Mouse (Mus musculus): ENCODE measurements around the gene Vstm2a.

Gene Vstm2a

DNA sequence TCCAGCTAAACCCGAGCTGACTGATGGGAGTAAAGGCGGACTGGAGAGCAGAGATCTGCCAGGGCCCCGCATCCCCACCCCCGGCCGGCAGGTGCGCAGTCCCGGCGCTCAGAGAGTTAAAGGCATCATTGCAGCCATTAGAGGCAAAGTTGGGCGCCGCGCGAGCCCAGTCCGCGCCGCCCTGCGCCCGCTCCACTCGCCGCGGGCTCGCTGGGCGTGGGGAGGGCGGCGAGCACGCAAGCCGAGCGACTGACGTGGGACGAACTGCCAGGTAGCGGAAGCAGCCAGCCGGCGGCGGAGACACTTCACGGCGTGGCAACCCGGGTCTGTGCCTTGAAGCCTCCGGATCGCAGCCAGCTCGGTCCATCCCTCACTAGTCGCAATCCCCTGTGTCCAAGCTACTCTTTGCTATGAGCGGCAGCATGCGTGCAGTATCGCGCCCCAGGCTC is at the start of gene Vstm2a:
Gene Vstm2a (plus strand): TSS at position 252 of the 449 bp plus-strand sequence.
- DNase-seq, result peak; percentile 74

DNA sequence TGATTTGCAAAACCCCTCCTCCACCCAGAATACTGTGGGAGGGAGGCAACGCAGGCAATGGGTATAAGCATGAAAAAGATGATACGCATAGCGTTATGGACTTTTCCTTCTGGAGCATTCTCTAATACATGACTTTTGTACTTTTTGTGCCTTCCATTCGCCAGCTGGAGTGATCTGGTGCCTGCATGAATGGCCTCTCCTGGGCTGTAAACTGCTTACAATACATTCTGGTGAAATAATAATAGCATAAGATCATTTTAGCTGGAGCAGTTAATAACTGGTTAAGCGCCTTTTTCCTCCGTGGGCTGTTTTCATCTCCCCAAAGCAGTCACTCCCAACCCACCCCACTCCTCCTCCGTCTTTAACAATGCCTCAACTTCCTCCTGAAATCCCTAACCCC is 513 bp upstream of the Vstm2a start:
- DNase-seq, result no peak

DNA sequence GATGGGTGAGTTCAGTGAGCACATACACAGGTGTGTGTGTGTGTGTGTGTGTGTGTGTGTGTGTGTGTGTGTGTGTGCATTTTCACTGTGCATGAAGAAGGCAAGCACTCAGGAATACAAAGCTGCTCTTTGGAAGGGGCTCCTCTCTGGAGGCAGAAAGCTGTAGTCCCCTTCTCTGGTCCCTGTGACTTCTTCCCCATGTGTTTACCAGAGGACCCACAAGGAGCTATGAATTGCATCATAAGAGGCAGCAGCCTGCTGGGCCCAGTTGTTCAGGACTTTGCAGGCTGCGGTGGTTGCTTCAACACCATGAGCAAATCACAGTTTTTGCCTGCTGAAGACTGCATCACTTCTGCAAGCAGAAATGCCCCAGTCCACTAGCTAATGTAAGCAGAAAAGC is 776 bp downstream of the Vstm2a start:
- peak; percentile 11 for DNase-seq

DNA sequence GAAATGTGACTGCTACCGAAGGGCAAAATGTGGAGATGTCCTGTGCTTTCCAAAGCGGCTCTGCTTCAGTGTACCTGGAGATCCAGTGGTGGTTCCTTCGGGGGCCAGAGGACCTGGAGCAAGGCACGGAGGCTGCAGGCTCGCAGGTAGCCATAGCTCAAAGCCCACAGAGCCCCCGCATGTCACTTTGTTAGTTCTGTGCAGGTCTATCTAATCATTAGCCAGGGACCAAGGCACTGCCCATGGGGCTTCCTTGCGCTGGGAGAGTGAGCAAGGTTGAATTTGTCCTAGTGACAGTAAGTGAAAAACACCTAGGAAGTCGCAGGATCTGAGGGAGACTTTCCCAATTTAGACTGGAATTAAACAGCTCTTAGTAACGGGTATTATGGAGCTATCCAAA is 2.4 kb downstream of the Vstm2a start:
- DNase-seq, result peak; percentile 10

- peak; percentile 73 for DNase-seq
These were observed 3.4 kb downstream of the Vstm2a start for GRCm38 (mm10) chr11:16260764-16261578.

DNA sequence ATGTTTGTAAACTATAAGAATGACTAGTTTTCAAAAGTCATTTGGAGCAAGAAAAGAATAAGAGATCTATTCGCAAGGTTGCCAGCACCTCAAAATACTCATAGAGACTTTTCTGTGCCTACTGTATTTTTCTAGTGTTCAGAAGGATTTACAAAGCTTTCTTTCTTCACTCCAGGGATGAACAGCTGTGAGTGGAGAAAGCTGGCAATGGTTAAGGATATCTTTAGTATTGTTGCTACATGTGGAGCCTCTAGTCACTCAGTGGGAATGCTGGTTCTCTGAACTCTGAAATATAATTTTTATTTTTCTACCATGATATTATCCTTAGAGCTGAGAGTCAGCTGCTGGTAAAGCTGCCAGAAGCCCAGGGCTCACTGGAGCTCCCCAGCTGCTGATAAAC is 10.9 kb downstream of the Vstm2a start:
- no peak for DNase-seq

DNA sequence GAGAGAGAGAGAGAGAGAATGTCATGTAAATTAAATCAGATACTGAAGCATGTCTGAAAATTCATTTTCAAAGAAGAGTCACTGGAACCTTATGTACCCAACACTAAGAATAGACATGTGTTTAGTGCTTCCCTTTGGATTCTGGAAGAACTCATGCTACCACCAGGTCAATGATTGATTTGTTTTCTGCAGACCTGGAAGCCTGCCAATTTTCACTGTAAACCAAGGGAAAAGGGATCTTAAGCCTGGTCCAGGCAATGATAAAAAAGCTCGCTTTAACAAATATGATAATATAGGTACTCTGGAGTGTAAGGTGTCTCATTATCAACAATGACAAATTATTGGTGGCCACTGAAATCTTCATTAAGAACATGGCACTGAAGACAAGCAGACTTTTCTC is 32.9 kb downstream of the Vstm2a start:
- no peak for DNase-seq

DNA sequence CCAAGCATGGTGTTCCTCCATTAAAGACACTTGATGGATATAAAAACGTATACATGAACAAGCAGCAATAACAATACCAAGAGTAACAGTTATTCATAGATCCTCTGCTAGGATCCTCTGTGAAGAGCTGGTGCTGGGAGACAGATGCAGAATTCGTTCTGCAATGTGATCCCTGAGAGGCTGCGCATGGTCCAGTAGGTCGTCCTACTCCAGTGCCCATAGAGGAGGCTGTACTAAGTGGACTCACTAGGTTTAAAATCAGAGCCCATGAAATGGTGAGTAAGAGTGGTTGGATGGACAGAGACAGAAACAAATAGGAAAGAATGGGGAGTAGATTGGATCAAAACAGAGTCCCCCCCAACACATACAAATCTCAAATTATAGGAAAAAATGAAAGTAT is 35.4 kb downstream of the Vstm2a start:
- no peak for DNase-seq

DNA sequence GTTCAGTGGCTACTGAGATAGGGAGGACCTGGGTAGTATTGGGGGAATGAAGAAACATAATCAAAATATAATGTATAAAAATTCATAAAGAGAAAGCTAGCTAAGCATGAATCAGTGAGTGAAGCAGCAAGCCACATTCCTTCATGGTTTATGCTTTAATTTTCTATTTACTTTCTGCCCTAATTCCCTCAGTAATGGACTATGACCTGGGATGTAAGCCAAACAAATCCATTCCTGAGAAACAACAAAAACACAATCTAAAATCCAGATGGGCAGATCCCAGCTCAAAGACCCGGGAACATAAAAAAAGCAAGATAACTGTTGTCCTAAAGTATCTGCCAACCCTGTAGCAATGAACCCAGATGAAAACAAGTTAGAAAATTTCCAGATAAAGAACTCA is 39.0 kb downstream of the Vstm2a start:
- no peak for DNase-seq

- no peak for DNase-seq
These were observed 42.0 kb downstream of the Vstm2a start for GRCm38 (mm10) chr11:16299492-16299891.

DNA sequence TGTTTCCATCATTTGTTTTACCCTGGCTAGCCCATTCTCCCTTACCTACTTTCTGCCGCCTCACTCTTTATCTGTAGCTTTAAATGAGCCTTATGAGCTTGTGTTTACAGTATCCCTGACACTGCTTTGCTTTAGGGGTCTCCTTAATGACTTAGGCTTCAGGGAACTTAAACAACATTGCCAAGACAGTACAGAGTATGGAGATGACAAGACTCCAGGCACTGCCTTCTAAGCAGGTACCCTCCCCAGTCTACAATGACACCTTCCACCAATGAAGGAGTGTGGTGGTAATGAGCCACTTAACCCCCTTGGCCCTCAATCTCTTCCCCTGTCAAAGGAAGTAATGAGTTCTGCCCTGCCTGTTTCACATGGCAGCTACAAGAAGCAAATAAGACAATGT is 42.4 kb downstream of the Vstm2a start:
- no peak for DNase-seq

DNA sequence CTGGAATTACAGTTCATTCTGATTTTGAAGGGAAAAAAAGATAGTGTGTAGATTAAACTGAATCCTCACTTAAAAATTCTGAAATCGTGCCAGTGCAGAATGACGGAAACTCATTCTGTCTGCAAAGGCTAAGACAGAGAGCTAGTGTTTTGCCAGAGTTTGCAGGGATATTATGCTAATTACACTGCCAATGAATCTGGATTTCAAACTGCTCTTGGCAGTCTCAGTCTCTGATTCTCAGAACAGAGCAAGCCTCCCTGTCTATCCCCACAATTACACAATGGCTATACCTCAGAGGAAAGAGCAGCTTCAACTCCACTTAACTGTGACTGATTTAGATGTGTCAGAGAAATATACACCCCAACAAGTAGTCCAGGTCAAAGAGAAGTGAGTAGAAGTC is 43.2 kb downstream of the Vstm2a start:
- no peak for DNase-seq

DNA sequence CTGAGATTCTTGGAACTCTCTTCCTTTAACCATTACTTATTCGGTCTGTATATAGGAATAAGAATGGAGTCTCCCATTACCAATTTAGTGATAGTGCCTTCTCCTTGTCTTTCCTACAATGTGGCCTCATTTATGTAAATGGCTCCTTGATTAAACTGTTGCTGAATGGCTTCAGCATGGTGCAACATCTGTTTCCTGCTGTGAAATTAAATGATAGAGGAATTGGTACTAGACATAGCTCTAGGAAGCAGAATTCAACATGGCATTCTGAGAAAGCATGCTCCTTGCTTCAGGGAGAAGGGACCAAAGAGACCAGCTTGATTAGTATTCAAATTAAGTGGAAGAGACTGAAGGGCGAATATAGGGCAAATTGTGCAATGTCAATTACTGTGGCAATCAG is 57.6 kb downstream of the Vstm2a start:
- no peak for DNase-seq

DNA sequence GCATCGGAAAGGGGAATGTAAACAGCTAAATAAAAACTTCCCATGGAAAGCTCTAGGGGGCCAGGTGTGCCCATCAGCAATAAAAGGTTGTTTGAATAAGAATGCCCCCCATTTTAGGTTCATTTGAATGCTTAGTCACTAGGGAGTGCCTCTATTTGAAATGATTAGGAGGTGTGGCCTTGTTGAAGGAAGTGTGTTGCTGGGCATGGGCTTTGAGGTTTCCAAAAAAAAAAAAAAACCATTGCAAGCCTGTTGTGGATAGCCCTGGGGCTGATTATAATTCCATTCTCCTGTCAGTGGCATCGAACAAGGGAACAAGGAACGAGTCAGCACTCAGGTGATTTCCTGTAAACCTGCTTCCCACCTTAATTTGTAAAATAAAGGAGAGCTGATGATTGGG is 87.7 kb downstream of the Vstm2a start:
- no peak for DNase-seq

DNA sequence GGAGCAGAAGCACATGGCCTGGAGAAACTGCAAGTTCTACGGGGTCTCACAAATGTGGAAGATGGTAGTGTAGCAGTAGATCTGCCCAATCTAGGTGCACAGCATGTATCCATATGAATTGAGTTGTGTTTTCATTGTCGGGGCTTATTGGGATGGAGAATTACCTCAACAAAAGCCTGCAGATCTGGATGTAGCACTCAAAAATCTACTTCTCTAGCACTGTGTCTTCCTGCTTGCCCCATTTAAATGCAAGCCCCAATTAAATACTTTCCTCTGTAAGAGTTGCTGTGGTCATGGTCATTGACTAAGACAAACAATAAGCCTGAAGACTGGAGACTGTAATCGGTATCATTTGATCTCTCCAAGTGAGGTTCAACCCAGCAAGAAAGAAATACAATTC is 88.2 kb downstream of the Vstm2a start:
- DNase-seq, result no peak

DNA sequence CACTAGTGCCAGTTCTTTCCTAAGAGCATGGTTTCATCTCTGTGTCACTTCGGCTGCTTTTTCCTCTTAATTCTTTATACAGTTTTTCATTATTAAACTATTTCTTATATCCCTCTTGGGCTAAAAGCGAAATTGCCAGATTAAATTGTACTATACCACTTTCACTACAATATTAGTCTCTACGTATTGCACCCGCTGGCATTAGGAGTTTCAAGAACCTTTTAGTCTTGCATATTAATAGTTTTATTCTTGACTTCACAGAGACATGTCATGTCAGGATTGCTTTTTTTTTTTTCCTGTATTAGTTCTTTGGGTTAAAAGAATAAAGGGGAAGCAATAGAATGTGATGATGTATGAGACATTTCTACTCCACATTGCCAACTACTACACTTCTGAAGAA is 94.4 kb downstream of the Vstm2a start:
- DNase-seq, result no peak

DNA sequence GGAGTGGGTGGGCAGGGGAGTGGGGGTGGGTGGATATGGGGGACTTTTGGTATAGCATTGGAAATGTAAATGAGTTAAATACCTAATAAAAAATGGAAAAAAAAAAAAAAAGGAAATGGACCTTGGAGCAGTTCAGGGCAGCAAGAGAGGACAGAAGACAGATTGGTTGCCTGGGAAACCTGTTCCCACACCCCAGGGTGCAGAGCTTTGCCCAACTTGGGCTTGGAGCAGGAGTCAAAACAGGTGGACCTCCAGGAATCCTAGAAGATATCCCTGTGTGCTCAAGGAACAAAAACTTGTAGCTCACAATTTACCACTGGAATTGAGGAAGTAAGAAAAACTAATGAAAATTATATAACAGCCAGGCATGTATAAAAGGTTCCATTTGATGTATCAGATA is 96.8 kb downstream of the Vstm2a start:
- DNase-seq, result no peak

DNA sequence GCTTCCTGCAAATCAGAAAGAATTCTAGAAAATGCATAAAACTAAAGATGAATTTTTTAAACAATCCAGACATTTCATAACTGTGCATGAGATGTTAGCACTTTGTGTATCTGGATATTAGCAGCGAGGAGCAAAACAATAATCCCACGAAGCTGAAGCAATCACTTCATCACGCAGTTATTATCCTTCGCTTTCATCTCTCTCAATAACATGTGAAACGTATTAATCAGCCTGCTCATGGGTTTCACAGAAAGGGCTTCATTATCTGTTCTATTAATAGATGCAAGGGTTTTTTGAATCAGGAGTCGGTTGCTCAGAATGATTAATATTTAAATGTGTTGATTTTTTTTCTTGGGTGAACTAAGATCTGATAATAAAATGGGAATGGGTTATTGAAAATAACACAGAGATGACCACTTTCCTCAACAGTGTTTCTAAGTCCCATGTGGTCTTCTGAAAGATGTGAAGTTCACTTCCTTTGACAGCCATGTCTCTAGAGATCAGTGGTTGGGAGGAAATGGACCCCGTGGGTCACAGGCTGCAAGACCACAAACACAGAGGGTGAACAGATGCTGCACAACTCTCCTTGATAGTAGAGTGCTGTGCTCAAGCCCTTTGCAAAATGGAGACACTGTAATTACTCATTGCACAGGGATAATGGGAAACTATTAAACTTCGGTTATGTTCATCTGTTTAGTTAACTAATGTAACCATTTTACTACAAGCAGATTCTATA is 109.5 kb downstream of the Vstm2a start:
- no peak for DNase-seq

GRCm38 (mm10) chr11:16403627-16404026 is 146.1 kb downstream of the Vstm2a start:
- no peak for DNase-seq

DNA sequence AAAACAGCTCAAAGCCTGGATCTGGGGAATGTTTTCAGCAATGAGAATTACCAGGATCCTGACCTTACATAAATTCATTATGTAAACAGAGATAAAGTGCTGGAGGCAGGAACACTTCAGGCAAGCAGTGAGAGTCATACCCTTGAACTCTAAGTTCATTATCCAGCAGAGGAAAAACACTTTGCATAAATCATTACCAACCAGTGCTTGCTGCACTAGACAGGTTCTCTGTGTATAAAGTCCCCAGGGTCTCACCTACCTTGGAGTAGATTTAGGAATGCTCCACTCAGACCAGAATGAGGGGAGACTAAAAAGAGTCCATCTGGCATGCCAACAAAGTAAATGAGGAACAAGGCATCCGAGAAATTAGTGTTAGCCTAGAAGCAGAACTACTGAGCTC is 154.2 kb downstream of the Vstm2a start:
- no peak for DNase-seq

DNA sequence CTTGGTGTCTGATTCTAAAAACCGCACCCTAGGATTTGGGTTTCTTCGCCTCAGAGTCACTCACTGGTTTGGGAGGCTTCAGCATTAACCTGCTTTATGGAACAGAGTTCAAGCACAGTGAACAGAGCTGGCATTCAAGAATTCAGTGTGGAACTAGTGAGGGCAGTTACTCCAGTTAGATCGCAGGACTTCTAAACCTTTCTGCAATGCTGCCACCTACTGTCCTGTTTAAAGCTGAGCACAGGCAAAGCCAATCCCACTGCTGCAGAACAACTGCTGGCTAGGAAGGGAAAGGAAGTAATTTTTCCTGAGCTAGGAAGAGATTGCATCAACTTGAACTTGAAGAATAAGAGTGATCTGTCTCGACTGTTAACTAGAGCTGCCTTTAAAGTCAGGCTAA is 155.1 kb downstream of the Vstm2a start:
- DNase-seq, result peak; percentile 6

DNA sequence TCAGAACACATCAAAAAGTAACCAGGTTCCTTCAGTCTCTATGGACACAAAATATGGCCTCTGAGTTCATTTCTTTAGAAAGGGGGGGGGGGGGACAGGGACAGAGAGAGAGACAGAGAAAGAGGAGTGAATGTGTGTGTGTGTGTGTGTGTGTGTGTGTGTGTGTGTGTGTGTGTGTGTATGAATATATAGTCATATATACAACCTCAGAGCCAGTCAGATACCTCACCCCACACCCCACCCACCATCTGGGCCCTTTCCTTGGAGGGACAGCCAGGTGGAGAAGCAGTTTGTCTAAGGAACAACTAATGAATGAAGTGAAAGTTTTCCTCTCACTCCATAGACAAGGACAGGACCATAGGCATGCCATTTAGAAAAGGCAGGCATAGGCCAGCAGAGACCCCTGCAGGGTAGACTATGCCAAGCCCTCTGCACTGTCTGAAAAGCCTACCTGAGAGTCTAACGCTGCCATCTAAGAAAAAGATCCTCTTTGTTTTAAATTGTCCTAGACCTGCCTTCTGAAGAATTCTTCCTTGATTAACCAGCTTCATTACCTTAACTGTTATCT is 155.6 kb downstream of the Vstm2a start:
- no peak for DNase-seq

DNA sequence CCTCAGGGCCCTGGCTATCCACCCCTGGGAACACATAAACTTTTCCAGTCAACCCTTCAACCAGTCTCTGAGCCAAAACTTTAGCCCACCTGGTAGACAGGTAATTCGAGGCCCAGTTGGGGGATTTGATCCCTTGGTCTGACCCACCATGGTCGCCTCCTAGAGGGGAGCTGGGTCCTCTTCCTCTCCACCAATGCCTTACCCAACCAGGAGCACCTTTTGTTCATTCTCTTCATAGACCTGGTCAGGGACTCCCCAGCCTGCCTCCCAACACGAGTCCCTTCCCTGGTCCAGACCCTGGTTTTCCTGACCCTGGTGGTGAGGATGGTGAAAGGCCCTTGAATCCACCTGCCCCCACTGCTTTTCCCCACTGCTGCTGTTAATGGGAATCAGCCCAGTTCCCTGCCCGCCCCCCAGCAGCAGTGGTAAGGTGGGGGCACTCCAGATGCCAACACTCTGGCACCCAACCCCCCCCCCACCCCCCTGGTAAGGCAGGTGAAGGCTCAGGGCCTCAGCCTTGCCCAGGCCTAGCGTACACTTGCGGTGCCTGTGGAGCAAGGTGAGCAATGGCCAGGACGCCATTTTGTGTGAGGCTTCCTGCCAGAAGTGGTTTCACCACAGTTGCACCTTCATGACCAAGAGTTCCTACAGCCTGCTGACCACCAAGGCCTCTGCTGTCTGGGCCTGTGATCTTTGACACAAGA is 182.2 kb downstream of the Vstm2a start:
- no peak for DNase-seq
